Mouse (Mus musculus) olfactory bulb, adult 2 months (tissue): ENCODE results near the gene Dnmt1.

Experiments used
- CTCF ChIP-seq: fragments of 200-500 bp; IDR thresholded peaks from 2 replicates; pipeline ENCODE4 v1.5.1; 2012; ENCODE audit warnings: low read depth, mild to moderate bottlenecking, low read length, moderate library complexity; ENCODE audit not compliant: insufficient read depth
- POLR2A ChIP-seq: fragments of 200-500 bp; IDR thresholded peaks from 2 replicates; pipeline ENCODE4 v1.6.1; 2012; ENCODE audit warnings: mild to moderate bottlenecking, low read depth, low read length, moderate library complexity; ENCODE audit not compliant: insufficient read depth

- TF ChIP-seq CTCF = no peak
- TF ChIP-seq POLR2A = no peak
Observed at GRCm38 (mm10) chr9:20973682-20974075, 14.0 kb upstream of the Dnmt1 start.
